Mouse (Mus musculus) liver (tissue): ENCODE measurements at regions not wholly inside any gene's neighbourhood (a gene's known extent, or its start where the extent isn't known, plus 50 kb on each side); places are given as distances from the start of the nearest gene placed in this dataset.
"Not testable (repeated sequence)": the region's sequence is repeated elsewhere in the genome, so short reads cannot be mapped to it uniquely, and the experiment has no call there.

Source experiments
- DNase-seq: peaks from one replicate; pipeline ENCODE4 v3.0.0-alpha.2; 2020; ENCODE audit warnings: mixed read lengths

DNA sequence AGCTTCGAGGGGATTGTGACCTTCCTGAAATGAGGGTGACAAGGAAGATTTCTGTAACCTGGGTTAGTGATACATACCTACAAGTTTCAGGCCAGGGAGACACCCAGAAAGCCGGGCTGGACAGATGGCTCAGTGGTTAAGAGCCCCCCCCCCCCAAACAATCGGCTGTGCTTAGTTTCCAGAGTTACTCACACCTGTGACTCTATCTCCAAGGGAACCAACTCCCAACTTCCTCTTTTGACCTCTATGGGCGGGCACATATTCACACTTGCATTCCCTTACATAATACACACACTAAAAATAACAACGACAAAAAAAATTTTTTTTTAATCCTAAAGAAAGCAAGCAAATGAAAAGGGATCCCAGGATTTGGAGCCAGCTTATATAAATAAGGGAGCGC lies 283.0 kb upstream of the Arglu1 start:
- no peak for DNase-seq

DNA sequence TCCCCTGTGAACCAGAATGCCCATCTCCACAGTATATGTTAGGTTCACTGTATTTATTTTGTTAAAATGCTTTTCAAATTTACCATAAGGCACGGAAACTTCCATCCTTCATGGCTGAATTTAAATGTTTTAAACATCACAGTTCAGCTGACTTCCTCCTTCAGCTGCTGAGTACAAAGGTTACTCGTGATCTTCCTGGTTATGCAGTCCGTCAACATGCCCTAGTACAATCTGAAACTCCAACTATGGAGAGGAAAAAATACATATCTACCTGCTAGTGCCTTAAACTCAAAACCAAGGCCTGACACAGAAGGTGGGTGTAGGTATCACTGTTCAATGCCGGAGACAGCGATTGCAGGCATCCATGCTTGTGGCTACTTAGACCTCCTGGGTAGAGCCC lies 280.5 kb upstream of the Arglu1 start:
- no peak for DNase-seq

DNA sequence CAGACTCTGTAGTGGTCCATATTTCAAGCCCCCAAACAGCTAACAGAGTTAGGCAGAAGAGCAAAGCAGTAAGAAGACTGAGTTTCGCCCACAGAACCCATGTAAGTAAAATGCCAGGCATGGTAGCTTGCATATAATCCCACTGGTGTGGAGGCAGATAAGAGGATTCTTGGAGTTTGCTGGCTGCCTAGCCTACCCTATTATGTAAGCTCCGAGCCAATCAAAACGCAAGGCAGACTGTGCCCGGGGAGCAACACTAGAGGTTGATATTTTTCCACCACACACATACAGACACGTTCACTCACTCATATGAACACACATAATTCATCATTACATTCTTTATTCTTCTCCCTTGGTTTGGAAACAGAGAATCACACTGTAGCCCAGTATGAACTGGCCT lies 280.0 kb upstream of the Arglu1 start:
- no peak for DNase-seq

DNA sequence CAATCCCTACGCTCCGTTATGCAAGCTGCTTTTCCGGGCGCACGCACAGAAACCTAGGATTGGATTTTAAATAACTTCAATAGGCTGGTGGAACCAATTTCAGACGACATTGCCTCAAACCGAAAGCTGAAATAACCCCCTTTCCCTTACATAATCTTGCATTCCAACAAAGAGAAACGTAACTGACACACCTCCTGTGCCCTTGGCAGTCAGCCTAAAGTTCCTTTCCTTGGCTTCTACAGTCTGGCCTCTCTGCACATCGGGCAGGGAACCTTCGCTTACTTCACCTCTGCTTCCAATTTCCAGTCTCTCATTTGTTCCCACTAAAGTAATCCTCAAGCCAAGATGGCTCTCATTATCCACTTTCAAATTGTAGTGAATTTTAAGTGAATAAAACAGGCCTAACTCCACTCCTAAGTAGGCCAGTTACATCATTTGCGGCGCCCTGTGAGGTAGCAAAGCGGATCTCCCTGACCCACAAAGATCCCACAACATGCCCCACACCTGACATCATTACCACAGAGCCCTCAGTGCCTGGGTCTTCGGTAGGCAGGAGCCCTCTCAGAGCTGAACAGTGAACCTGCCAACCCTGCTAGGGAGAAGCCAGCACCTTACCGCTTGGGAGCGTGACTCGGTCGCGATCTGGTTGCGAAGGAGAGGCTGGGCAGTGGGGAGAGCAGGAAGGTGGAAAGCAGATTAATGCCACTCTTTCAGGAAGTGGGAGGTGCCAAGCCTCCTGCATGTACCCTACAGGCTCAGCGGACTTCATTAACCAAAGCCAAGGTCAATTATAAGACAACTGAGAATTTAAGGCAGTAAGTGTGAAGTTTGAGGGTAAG lies 279.0 kb upstream of the Arglu1 start:
- DNase-seq = no peak

DNA sequence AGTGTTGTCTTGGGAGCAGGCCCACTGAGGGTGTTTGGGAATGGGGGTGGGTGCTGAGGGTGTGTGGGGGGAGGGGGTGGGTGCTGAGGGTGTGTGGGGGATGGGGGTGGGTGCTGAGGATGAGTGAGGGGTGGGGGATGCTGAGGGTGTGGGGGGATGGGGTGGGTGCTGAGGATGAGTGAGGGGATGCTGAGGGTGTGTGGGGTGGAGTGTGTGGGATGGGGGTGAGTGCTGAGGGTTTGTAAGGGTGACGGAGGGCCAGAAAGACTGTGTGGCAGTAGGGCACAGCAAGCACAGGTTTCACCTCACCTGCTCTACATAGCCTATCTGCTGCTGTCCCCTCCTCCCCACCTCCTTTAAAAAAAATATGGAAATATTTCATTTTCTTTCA lies 276.3 kb upstream of the Arglu1 start:
- DNase-seq = no peak

DNA sequence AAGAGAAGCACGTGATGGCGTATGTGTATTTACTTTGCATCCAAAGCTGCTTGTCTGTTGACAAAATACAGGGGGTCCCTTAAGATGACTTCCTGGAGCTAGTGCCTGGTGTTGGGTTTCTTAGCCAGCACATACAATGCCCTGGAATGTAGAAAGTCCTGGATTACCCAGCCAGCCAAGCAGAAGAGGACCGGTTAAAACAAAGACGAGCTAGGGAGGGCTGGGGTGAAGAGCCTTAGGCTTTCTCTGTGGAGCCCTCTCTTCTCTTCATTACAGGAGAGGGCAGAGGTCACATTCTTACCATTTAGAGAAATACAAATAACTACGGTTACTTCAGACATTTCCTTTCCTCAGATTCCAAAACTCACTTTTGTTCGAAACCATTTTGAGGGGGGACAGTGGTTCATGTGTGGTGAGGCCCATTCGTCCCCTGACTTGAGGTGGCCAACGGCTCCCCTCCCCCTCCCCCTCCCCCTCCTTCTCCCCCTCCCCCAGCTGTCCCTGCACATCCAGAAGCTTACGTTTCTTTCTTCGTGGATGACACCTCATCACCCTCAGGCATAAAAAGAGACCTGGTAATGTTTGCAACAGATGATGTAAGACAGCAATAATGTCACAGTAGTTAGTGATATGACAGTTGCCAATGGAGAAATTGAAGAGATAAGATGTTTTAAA lies 275.8 kb upstream of the Arglu1 start:
- no peak for DNase-seq

DNA sequence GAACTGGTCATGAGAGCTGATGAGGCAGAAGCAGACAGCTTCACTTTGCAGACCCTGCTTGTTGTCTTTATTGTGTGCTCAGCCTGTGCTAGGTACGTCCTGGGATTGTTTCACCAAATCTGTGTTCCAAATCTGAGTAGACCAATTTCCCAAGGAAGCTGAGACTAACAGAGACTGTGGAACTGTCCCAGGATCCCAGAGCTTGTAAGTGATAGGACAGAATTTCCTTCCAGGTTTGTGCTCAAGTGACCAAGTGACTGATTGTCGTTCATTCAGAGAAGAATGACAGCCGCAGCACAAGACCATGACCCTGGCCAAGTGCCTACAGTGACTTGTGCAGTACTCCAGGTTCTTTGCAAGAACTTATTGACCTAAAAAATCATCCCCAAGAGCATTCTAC lies 269.9 kb upstream of the Arglu1 start:
- DNase-seq = no peak

DNA sequence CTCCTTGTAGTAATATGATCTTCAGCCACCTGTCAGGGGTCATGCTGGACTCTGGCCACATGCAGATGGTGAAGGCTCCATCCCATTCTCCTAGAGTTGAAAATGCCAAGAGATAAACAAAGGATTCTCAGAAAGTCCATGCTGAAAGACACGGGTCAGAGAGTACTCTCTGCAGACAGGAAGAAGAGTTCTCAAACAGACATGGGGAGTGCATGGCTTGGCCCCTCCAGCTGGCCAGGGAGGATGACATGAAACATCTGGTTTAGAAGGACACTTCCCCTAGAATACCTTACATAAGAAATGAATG lies 269.4 kb upstream of the Arglu1 start:
- no peak for DNase-seq

DNA sequence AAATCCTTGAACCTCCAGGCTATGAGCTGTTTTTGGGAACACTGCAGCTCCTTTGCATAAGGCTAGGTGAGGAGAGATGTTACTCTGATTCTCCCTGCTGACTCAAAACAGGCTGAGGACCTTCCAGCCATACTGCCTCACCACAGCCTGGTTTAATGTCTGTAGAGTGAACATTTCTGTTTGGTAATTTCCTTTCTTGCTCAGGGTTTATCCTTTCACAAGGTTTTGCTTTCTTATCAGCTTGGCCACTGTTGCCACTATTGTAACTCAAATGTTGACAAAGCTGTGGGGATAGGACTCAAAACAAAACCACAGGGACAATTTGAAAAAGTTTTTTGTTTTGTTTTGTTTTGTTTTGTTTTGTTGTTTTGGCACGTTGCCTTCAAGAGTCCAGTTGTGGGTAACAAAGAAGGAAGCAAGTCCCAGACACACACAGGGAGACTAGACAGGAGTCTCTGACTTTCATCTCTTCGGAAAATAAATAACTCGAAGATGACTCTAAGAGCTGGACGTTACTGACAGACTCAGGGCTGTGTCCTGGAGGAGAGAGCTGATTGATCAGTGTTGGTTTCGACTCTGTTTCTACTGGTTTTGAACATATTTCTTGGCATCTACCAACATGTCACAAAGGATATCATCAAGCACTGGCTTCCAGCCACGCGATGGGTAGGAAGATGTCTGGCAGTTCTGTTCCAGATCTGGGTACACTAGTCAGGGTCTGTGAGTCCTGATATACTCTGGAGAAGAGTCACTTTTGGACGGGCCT lies 268.9 kb upstream of the Arglu1 start:
- no peak for DNase-seq

DNA sequence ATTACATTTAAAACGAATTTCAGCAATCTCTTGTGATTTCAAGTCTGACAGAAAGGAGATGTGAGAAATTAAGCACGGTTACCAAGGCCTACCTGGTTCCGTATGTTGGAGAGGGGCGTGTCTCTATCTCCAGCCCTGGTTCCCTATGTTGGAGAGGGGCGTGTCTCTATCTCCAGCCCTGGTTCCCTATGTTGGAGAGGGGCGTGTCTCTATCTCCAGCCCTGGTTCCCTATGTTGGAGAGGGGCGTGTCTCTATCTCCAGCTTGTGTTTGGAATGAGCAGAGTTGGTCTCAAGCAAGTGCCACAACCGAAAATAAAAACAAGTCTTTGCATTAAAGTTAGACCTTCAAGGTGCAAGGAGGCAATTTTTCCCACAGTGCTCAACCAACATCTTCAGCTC lies 267.8 kb upstream of the Arglu1 start:
- not testable (repeated sequence) for DNase-seq

DNA sequence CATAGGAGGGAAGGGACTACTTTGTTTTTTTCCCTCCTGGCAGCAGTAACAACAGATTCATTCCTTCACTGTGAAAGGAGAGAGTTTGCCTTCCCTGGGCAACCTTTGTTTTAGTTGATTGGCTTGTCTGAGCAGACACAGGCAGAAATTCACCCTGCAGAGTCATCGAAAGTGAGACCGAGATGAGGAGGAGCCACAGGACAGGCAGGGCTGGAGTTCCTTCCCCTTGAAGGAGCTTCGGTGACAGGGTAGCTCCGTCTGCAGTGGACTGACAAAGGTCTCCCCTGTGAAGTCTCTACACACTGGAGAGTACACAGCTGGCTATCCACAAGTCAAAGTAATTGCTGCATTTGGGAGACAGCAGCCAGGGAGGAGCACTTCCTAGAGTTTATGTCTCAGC lies 261.9 kb upstream of the Arglu1 start:
- no peak for DNase-seq

DNA sequence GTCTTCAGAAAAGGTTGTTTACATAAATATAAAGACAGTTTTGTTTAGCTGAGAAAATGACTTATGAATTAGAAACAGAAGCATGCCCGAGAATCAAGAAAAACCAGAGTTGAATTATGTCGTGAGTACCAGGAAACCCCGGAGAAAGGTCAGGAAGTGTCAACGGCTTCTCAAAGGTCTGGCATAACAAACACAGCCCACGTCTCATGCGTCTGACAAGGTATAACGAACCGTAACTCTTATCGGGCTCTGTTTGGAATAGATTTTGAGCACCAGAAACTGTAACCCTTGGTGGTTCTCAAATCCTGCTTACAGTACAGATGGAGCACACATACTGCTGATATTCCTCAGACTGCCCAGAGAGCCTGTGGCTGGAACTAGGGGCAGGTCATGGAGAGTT lies 260.9 kb upstream of the Arglu1 start:
- DNase-seq = no peak

DNA sequence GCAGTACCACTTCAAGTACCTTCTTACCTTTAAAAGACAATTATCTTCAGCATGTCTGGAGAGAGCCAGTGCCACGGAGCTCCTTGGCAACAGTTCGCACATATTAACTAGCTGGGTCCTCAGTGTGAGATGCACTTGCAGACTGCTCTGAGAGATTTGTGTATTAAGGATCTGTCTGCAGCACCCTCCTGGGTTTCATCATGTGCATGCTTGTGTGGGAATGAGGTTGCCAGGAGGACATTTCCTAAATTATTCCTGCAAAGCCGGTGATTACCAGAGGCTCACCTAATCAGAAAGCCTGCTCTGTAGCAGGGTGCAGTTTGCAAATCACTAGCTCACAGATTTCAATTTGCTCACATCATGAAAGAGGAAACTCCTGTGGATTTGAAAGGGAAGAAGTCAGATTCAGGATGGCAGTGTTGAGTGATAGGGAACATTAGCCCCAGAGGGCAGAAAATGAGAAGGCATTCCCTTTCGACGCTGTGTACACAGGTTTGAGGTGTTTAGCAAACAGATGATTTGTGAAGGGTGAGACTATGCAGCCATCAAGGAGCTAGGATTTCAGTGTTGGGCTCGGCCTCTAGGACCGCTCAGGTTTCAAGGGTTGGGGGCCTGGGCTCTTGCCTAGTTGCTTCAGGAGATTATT lies 257.3 kb upstream of the Arglu1 start:
- no peak for DNase-seq

DNA sequence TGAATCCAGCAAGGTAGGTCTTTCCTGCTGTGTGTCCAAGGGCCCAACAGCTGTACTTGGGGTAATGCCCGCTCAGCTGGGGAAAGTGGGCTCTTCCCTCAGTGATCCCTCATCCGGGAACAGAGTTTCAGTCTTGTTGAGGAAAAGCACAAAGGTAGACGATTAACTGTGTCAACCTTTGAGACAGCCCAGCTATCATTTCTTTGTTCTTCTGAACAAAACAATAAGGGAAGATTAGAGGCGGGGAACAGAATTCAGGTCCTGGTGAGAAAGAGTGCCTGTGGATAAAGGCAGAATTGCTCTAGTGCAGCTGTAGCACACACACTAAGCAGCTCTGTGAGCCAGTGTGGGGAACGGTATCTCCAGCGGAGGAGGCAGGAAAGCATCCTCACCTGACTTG lies 252.7 kb upstream of the Arglu1 start:
- no peak for DNase-seq

DNA sequence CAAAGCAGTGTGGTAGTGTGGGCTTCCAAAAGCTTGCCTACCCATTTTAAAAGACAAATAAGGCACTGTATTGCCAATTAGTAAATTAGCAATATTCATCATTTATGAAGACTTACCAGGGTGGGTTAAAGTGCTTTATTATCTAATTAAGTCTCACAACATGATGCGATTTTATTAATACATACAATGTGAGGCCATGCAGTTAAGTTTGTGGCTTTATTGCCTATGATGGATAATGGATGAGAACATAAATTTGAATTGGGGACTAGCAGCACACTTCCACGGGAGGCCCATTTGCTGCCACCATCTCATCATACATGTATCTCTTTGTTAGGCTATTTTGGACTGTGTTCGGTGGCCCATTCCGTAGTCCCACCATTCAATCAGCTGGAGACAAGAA lies 250.6 kb upstream of the Arglu1 start:
- DNase-seq = no peak

DNA sequence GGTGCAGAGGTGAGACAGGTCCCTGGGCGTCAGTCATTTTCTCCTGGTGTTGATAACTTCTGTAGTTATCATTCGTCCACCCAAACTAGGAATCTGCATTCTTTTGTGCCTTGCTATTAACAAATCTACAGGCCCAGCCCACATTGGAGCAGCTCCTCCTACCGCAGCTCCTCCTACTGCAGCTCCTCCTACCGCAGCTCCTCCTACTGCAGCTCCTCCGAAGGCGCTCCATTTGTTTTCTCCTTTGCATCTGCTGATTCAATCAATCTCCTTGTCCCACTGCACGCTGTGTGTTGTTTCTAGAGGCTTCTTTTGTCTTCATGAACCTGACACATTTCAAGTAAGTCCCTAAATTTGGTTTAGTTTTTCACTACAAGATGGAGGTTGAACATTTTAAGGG lies 248.2 kb upstream of the Arglu1 start:
- DNase-seq = no peak

DNA sequence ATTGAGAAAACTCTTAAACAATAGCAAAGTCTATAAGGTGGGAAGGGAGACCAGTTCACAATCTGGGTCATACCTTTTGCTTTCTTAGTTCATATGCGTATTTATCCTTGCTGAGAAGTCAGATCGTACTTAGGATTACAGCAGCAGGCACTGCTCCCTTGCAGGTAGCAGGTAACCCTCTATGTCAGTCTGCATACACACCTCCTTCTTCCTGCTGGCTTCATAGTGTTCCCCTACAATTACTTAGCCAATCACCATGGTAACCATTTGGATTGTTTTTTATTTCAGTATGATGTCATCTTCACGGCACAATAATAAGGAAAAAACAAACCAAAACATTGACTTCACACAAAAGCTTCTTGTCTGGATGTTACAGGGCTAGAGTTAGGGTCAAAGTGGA lies 242.1 kb upstream of the Arglu1 start:
- no peak for DNase-seq

DNA sequence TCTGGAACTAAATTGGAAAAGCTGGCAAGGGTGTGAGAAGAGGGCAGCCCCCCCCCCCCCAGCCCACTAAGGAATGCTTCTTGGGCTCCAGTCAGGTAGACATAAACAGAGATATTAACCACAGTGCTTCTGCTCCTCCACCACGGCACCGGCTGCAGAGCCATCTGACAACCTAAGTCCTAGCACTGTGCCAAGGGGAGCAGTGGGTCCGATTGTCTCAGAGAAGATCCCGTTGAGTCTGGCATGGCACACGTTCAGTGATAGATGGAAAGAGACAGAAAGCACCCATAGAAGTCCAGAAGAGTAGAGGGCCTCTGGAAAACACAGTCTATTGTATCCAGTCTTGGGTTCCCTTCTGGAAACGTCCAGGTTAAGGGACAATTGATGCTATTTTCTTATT lies 241.4 kb upstream of the Arglu1 start:
- DNase-seq = no peak

DNA sequence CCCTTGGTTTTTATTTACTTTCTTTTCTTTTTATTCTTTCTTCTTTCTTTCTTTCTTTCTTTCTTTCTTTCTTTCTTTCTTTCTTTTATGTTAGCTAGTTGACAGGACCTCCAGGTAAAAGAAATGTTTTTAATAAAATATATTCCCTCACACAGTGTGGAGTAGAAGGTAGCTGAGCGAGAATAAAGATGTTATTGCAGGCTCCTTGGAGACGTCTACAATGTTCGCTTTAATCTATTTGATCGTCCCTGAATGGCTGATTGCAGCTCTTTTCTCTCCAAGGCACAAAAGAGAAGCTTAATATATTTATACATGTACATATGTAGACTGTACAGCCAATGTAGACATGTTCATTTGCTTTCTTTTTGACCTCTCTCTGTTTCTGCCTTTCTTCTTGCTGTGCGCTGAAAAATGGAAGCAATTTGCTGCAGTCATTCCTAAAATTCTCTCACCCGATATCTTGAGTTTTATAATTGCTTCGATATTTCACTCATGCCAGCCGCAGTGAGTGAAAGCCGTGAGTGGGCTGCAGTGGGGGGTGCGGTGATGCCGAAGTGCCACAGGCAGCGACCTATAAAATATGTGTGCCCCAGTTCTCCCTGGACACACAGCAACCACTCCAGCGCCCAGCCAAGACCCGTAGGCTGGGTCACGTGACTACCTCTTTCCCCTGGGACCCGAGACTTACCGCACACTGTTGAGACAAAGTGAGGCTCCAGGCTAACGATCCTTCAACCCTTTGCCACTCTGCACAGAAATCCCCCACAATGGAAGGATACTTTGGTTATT lies 237.9 kb upstream of the Arglu1 start:
- DNase-seq = no peak

DNA sequence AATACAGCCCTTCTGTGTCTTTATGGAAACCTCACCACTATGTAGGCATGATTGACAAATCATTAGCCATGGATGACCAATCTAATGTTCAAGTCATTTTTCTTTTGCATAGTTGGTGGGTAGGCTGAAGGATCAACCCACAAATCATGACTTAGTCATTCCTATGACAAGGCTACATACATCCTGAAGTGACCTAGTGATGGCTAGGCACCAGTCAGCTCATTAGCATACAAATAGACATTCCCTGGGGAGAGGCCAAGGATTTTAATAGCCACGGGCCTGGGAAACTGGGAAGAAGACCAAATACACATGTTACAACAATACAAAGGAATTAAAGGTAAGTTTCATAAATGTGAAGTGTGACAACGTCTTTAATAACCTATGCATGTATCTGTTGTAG lies 231.1 kb upstream of the Arglu1 start:
- no peak for DNase-seq

DNA sequence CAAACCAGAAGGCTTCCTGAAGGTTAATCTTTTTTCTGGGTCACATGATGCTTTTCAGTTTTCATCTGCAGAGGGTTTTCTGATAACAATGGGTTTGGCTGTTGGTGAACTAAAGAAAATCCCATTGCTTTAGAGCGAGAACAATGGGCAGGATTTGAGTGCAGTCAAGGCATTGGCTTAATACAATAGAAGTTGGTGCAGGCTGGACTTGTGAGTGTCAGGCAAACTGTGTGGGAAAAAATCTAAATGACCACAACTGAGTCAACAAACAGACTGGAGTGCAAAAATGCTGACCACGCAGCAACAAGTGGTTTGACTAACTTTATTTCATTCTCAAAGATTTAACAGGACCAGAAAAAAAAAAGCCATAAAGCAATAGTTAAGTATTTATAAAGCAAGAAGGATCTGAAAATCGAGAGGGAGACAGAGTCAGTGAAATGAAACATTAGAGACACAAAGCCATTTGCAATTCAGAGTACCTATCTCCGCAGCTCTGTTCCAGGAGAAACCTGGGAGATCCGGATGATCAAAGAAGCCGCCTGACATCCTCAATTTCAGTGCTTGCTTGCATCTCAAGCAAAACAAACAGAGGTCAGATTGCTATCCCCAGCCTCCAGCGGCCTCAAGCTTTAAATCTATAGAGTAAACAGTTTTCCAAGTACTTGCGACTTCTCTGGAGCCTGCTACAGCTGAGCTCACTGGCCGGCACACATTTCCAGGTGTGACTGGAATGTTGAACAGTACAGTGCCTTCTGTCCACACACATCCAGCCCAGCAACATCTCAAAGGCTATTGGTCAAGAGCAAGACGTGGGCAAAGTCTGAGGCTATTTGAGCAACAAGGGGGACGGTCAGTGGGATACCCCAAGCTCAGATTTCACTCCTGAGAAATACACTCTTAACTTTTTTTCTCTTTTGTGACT lies 229.5 kb upstream of the Arglu1 start:
- no peak for DNase-seq

DNA sequence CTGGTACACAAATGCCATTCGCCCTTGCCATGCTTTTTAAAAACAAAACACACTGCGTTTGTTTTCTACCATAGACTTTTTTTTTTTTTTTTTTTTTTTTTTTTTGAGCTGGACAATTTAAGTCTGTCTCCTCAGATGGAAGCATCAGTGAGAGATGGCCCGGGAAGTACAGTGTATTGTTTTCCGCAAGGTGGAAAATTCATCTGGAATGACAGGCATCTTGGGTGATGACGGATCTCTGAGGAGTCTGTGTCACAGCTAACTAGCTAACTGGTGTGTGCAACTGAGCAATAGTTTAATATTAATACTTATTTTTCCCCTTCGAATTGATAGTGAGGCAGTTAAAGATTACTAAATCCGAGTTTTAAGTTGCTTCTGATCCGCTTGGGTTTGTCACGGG lies 228.7 kb upstream of the Arglu1 start:
- no peak for DNase-seq
